Mouse (Mus musculus) embryonic stem cell, embryonic (primary cell): ENCODE data around the gene Nav2.

ENCODE experiments used
- CTCF ChIA-PET, 4 experiments: fragments of 300-600 bp in 2 of 4; fragments of 350-600 bp in 2 of 4; sonication (Branson Sonifier 250); formaldehyde crosslinking; loops; one replicate each; lab custom pipeline; 2022; ENCODE audit warnings: inconsistent platforms in 2 of 4; lab: Charles Lee
- POLR2A ChIA-PET, 4 experiments: fragments of 300-600 bp in 2 of 4; fragments of 350-600 bp in 2 of 4; sonication (Branson Sonifier 250); formaldehyde crosslinking; loops; one replicate each; lab custom pipeline; 2022; ENCODE audit warnings: antibody characterized with exemption in 4 of 4, inconsistent platforms in 1 of 4; lab: Charles Lee

Nav2 gene

GRCm38 (mm10) chr7:49507943-49508506, 599.5 kb downstream of the Nav2 start:
- ChIA-PET CTCF (interaction anchor here in 1 of 4 experiments (0.6 kb wide), 1 partner anchor 93 kb away, joined by 3 read pairs; no protein-coding TSS in a partner anchor), POLR2A (interaction anchor here in 2 of 4 experiments (0.6 to 0.8 kb wide), 2 partner anchors 12 to 593 kb away, joined by 3 read pairs; no protein-coding TSS in a partner anchor)

GRCm38 (mm10) chr7:49511820-49512453, 603.4 kb downstream of the Nav2 start:
- ChIA-PET CTCF (interaction anchor here in 3 of 4 experiments (0.7 to 1.6 kb wide), 5 partner anchors 16 to 302 kb away, joined by 3 to 6 read pairs (median 3); no protein-coding TSS in a partner anchor), POLR2A (interaction anchor here in 2 of 4 experiments (1.0 to 1.3 kb wide), 3 partner anchors 9 to 253 kb away, joined by 3 to 5 read pairs (median 5); no protein-coding TSS in a partner anchor)

- ChIA-PET POLR2A (interaction anchor here in 1 of 4 experiments (0.6 kb wide), 1 partner anchor 300 kb away, joined by 3 read pairs; no protein-coding TSS in a partner anchor), CTCF (interaction anchor here in 2 of 4 experiments (1.0 to 1.8 kb wide), 2 partner anchors 20 to 21 kb away, joined by 4 read pairs; no protein-coding TSS in a partner anchor)
These were observed 605.4 kb downstream of the Nav2 start for GRCm38 (mm10) chr7:49513763-49514437.

- POLR2A ChIA-PET = no interaction called here
- CTCF ChIA-PET = interaction anchor here in 1 of 4 experiments (1.8 kb wide), 1 partner anchor 22 kb away, joined by 4 read pairs; no protein-coding TSS in a partner anchor
These were observed 606.5 kb downstream of the Nav2 start for GRCm38 (mm10) chr7:49515012-49515411.

GRCm38 (mm10) chr7:49520504-49520903, 612.0 kb downstream of the Nav2 start:
- ChIA-PET CTCF (interaction anchor here in 3 of 4 experiments (0.5 to 1.8 kb wide), 4 partner anchors 23 to 270 kb away, joined by 3 to 6 read pairs (median 3); no protein-coding TSS in a partner anchor), POLR2A (interaction anchor here in 3 of 4 experiments (1.3 to 1.9 kb wide), 3 partner anchors 9 to 15 kb away, joined by 3 to 5 read pairs (median 5); no protein-coding TSS in a partner anchor)

GRCm38 (mm10) chr7:49521349-49521748, 612.8 kb downstream of the Nav2 start:
- CTCF ChIA-PET = interaction anchor here in 2 of 4 experiments (0.6 to 3.5 kb wide), 3 partner anchors 28 to 37 kb away, joined by 3 to 13 read pairs (median 6); no protein-coding TSS in a partner anchor
- POLR2A ChIA-PET = interaction anchor here in 3 of 4 experiments (0.6 to 1.9 kb wide), 5 partner anchors 10 to 272 kb away, joined by 3 to 5 read pairs (median 5); no protein-coding TSS in a partner anchor

- CTCF ChIA-PET = interaction anchor here in 1 of 4 experiments (3.5 kb wide), 1 partner anchor 29 kb away, joined by 13 read pairs; no protein-coding TSS in a partner anchor
- POLR2A ChIA-PET = interaction anchor here in 3 of 4 experiments (0.6 to 1.6 kb wide), 5 partner anchors 9 to 272 kb away, joined by 3 to 5 read pairs (median 4); no protein-coding TSS in a partner anchor
These were observed 613.5 kb downstream of the Nav2 start for GRCm38 (mm10) chr7:49521976-49522375.

- POLR2A ChIA-PET = interaction anchor here in 1 of 4 experiments (0.9 to 1.6 kb wide), 2 partner anchors 8 to 37 kb away, joined by 3 to 5 read pairs; no protein-coding TSS in a partner anchor
- CTCF ChIA-PET = interaction anchor here in 1 of 4 experiments (3.5 kb wide), 1 partner anchor 29 kb away, joined by 13 read pairs; no protein-coding TSS in a partner anchor
These were observed 614.0 kb downstream of the Nav2 start for GRCm38 (mm10) chr7:49522411-49523114.

GRCm38 (mm10) chr7:49523115-49523445, 614.6 kb downstream of the Nav2 start:
- ChIA-PET CTCF (interaction anchor here in 1 of 4 experiments (3.5 kb wide), 1 partner anchor 30 kb away, joined by 13 read pairs; no protein-coding TSS in a partner anchor), POLR2A (interaction anchor here in 2 of 4 experiments (0.6 to 1.9 kb wide), 4 partner anchors 17 to 193 kb away, joined by 3 to 7 read pairs (median 4); no protein-coding TSS in a partner anchor)

- ChIA-PET CTCF (interaction anchor here in 3 of 4 experiments (0.6 to 3.5 kb wide), 3 partner anchors 30 to 228 kb away, joined by 3 to 13 read pairs (median 3); no protein-coding TSS in a partner anchor), POLR2A (interaction anchor here in 3 of 4 experiments (0.6 to 1.9 kb wide), 6 partner anchors 10 to 239 kb away, joined by 3 to 7 read pairs (median 3); no protein-coding TSS in a partner anchor)
These were observed 615.2 kb downstream of the Nav2 start for GRCm38 (mm10) chr7:49523729-49524128.

- ChIA-PET POLR2A (interaction anchor here in 2 of 4 experiments (0.6 to 1.5 kb wide), 5 partner anchors 12 to 1735 kb away, joined by 3 to 5 read pairs (median 3); no protein-coding TSS in a partner anchor), CTCF (interaction anchor here in 2 of 4 experiments (0.5 to 0.6 kb wide), 2 partner anchors 28 to 1556 kb away, joined by 3 to 5 read pairs; no protein-coding TSS in a partner anchor)
These were observed 617.0 kb downstream of the Nav2 start for GRCm38 (mm10) chr7:49525348-49526100.

GRCm38 (mm10) chr7:49526101-49526499, 617.6 kb downstream of the Nav2 start:
- CTCF ChIA-PET = no interaction called here
- POLR2A ChIA-PET = interaction anchor here in 2 of 4 experiments (0.5 to 1.5 kb wide), 3 partner anchors 11 to 33 kb away, joined by 3 to 5 read pairs (median 5); no protein-coding TSS in a partner anchor

GRCm38 (mm10) chr7:49527495-49527894, 619.0 kb downstream of the Nav2 start:
- POLR2A ChIA-PET = interaction anchor here in 3 of 4 experiments (1.0 to 1.1 kb wide), 3 partner anchors 8 to 21 kb away, joined by 3 to 4 read pairs (median 3); no protein-coding TSS in a partner anchor
- CTCF ChIA-PET = interaction anchor here in 3 of 4 experiments (0.6 to 2.0 kb wide), 5 partner anchors 8 to 88 kb away, joined by 3 to 5 read pairs (median 3); no protein-coding TSS in a partner anchor

GRCm38 (mm10) chr7:49527925-49528324, 619.4 kb downstream of the Nav2 start:
- CTCF ChIA-PET = interaction anchor here in 3 of 4 experiments (0.6 to 2.0 kb wide), 4 partner anchors 16 to 88 kb away, joined by 3 to 5 read pairs (median 3); no protein-coding TSS in a partner anchor
- POLR2A ChIA-PET = interaction anchor here in 3 of 4 experiments (1.0 to 1.3 kb wide), 4 partner anchors 9 to 50 kb away, joined by 3 to 4 read pairs (median 4); no protein-coding TSS in a partner anchor

- POLR2A ChIA-PET = interaction anchor here in 2 of 4 experiments (0.6 to 1.3 kb wide), 3 partner anchors 48 to 350 kb away, joined by 4 read pairs; no protein-coding TSS in a partner anchor
- CTCF ChIA-PET = interaction anchor here in 1 of 4 experiments (2.0 kb wide), 1 partner anchor 36 kb away, joined by 5 read pairs; no protein-coding TSS in a partner anchor
These were observed 621.0 kb downstream of the Nav2 start for GRCm38 (mm10) chr7:49529498-49529897.
